Mouse (Mus musculus): ENCODE measurements around the gene Rasl11a.

DNA sequence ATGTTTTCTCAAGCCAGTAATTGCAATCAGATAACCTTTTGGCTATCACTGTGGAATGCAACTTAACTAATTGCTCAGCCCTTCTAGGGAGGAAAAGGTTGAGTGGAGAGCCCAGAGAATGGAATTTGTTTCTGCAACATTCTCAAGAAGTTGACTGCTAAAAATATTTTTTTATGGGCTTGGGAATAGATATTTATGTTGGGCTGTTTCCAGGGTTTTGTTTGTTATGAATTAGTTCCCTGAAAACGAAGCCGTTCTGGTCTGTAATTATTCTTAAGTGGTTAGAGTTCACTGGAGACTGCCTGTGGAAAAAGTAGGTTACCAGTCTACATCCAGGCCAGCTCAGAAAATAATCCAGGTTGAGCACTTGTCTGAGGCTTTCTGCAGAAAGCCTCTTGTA is 1.6 kb downstream of the Rasl11a start:
- TF ChIP-seq CTCF (IDR thresholded peaks at IDR 0.05; ENCODE audit: low read depth, low read length) (no peak), POLR2A (IDR thresholded peaks at IDR 0.05; ENCODE audit: insufficient read depth, low read length) (no peak), EP300 (IDR thresholded peaks at IDR 0.05; ENCODE audit: insufficient read depth, low read depth, low read length) (no peak)

All from ES-Bruce4 (cell line).